Mouse (Mus musculus) liver, embryonic 16.5 days (tissue): ENCODE results near the gene Rcn1. TPM values are rescaled to one million over a fixed set of nuclear protein-coding genes. Genes with fewer than 3 reads are reported as not detected.
A peak's percentile ranks its signal among the peaks of the same experiment; 100 is the strongest.

ENCODE experiments used
- ATAC-seq: fragments of 200-750 bp; cut with Nextera tagmentation; 2 replicates; pipeline ENCODE4 v1.8.0; 2017; ENCODE audit warnings: low read depth, mild to moderate bottlenecking, moderate number of reproducible peaks, moderate library complexity
- H3K27ac ChIP-seq: fragments of 300-500 bp; sonication (generic); 2 replicates; pipeline ENCODE4 v1.5.1; 2014; ENCODE audit warnings: mild to moderate bottlenecking, low read length
- H3K27me3 ChIP-seq: fragments of 300-500 bp; sonication (generic); 2 replicates; pipeline ENCODE4 v1.6.1; 2014; ENCODE audit warnings: low read depth, low read length, mixed read lengths; ENCODE audit not compliant: control insufficient read depth, insufficient read depth
- H3K36me3 ChIP-seq: fragments of 300-500 bp; sonication (generic); 2 replicates; pipeline ENCODE4 v1.6.1; 2014; ENCODE audit warnings: mild to moderate bottlenecking; ENCODE audit not compliant: control insufficient read depth, insufficient read depth
- H3K4me1 ChIP-seq: fragments of 300-500 bp; sonication (generic); 2 replicates; pipeline ENCODE4 v1.6.1; 2014; ENCODE audit warnings: low read depth, low read length, mixed read lengths; ENCODE audit not compliant: control insufficient read depth
- H3K4me2 ChIP-seq: fragments of 300-500 bp; sonication (generic); 2 replicates; pipeline ENCODE4 v1.6.1; 2014; ENCODE audit warnings: low read depth, low read length, mixed read lengths
- H3K4me3 ChIP-seq: fragments of 300-500 bp; sonication (generic); 2 replicates; pipeline ENCODE4 v1.5.1; 2014; ENCODE audit warnings: low read depth, mild to moderate bottlenecking, low read length
- H3K9ac ChIP-seq: fragments of 300-500 bp; sonication (generic); 2 replicates; pipeline ENCODE4 v1.6.1; 2014; ENCODE audit warnings: low read depth, low read length
- H3K9me3 ChIP-seq: fragments of 300-500 bp; sonication (generic); replicated peaks from 2 replicates; pipeline ENCODE4 v1.6.1; 2016; ENCODE audit warnings: low read length; ENCODE audit not compliant: control insufficient read depth
- WGBS: fragments of 180-500 bp; shearing (Covaris S2); extraction: QIAGEN DNeasy Blood & Tissue Kit; methylation state at CpG from one replicate; pipeline ENCODE4 v1.1.7; 2014; ENCODE audit not compliant: insufficient replicate concordance; 5-methylcytosine and 5-hydroxymethylcytosine counted together
- polyA plus RNA-seq: library from polyadenylated mRNA; unstranded; fragments of >200 nt; fragmentation: Nextera tagmentation; extraction: Ambion mirVana; gene quantifications from 2 replicates; pipeline ENCODE4 v1.2.1, GENCODE M21; 2015

The Rcn1 gene
- 13.8 and 14.2 TPM in 2 replicates for polyA plus RNA-seq

- no peaks in the 10 kb centered on the region for H3K36me3 ChIP-seq
- H3K27ac ChIP-seq: peak within 1 kb of the TSS; percentile 73
- peak within 1 kb of the TSS; percentile 72 for H3K9ac ChIP-seq
- H3K9me3 ChIP-seq: no peaks in the 10 kb centered on the region
- peak within 1 kb of the TSS; percentile 75 for H3K4me3 ChIP-seq
- no peaks in the 10 kb centered on the region for H3K27me3 ChIP-seq
- peaks cover 21% of the 10 kb centered on the region for H3K4me1 ChIP-seq
- under 1% methylated on average over 47 of the region's 57 CpGs for WGBS
- H3K4me2 ChIP-seq: peak within 1 kb of the TSS; percentile 88
- ATAC-seq: peak; percentile 85
Measured at GRCm38 (mm10) chr2:105399085-105399891, at the start of gene Rcn1. Gene Rcn1, minus strand, starts transcription at chr2:105399319.

DNA sequence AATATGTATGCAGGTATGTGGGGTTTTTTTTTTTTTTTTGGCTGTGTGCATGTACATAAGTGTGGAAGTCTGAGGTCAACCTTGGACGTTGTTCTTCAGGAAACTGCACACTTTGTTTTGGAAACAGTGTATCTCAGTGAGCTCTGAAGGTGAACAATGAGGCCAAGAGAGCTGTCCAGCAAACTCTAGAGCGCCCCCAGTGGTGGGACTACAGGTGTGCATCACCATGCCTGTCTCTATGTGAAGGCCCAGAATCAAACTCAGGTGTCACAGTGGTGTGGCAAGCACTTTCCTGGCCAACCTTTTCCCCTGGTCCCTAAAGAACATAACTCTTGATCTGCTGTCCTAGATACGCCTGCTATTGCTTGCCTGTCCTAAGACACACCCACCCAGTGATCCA lies 45.0 kb upstream of the Rcn1 start:
- Histone ChIP-seq H3K27me3 (no peaks in the 10 kb centered on the region), H3K9ac (no peak overlapping the region), H3K9me3 (no peaks in the 10 kb centered on the region), H3K4me3 (no peak overlapping the region), H3K4me1 (no peaks in the 10 kb centered on the region), H3K27ac (no peak overlapping the region), H3K4me2 (no peak overlapping the region), H3K36me3 (no peaks in the 10 kb centered on the region)
- 19% methylated on average over 3 of the region's 3 CpGs for WGBS
- no peak for ATAC-seq

DNA sequence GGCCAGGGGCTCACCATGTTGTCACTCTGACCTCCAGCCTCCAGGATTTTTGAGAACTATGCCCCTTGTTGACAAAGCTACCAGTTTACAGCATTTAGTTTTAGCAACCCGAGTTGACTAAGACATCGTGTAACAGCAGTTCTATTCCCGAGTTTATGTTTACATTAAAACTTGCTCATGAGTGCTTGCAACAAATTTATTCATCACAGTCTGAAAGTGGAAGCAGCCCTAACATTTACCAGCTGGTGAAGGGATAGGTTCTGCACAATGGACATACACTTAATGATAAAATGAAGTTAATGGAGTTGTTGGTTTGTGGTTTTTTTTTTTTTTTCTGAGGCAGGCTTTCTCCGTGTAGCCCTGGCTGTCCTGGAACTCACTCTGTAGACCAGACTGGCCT lies 39.9 kb upstream of the Rcn1 start:
- ATAC-seq: no peak
- H3K9me3 ChIP-seq: no peaks in the 10 kb centered on the region
- H3K27me3 ChIP-seq: no peaks in the 10 kb centered on the region
- no peak overlapping the region for H3K27ac ChIP-seq
- H3K36me3 ChIP-seq: no peaks in the 10 kb centered on the region
- no peak overlapping the region for H3K4me3 ChIP-seq
- WGBS: 51% methylated on average over 4 of the region's 4 CpGs
- H3K4me1 ChIP-seq: no peaks in the 10 kb centered on the region
- no peak overlapping the region for H3K9ac ChIP-seq
- no peak overlapping the region for H3K4me2 ChIP-seq

GRCm38 (mm10) chr2:105438525-105438924 lies 39.4 kb upstream of the Rcn1 start:
- Histone ChIP-seq H3K4me2 (no peak overlapping the region), H3K9me3 (no peaks in the 10 kb centered on the region), H3K36me3 (no peaks in the 10 kb centered on the region), H3K27ac (no peak overlapping the region), H3K27me3 (no peaks in the 10 kb centered on the region), H3K9ac (no peak overlapping the region), H3K4me3 (no peak overlapping the region), H3K4me1 (no peaks in the 10 kb centered on the region)
- WGBS: 64% methylated on average over 2 of the region's 2 CpGs
- ATAC-seq: no peak

DNA sequence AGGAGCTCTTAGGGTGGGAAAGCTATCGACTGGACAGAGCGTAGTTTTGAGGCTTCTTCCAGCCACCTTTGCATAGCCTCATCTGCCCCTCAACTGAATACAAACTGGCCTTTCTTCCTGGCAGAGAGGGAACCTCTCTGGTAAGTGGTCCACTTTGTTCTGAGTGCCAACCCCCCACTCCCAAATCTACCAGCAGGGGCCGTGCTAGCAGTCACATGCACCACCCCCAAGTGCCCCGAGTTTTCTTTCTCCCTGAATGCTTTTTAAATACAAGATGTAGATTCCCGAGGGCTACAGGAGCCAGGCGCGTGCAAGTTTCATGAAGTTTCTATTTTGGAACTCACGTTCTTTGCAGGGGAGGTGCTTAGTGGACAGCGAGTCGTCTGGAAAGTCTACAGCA lies 33.8 kb upstream of the Rcn1 start:
- no peaks in the 10 kb centered on the region for H3K9me3 ChIP-seq
- no peak overlapping the region for H3K9ac ChIP-seq
- no peaks in the 10 kb centered on the region for H3K36me3 ChIP-seq
- peaks cover under 1% of the 10 kb centered on the region for H3K4me1 ChIP-seq
- WGBS: 14% methylated on average over 10 of the region's 10 CpGs
- no peaks in the 10 kb centered on the region for H3K27me3 ChIP-seq
- ATAC-seq: no peak
- no peak overlapping the region for H3K4me3 ChIP-seq
- 0 out of 2 replicates have a peak overlapping the region, but pooled peaks have one; percentile 6 for H3K4me2 ChIP-seq
- no peak overlapping the region for H3K27ac ChIP-seq

GRCm38 (mm10) chr2:105430373-105430772 lies 31.3 kb upstream of the Rcn1 start:
- Histone ChIP-seq H3K9me3 (no peaks in the 10 kb centered on the region), H3K27me3 (no peaks in the 10 kb centered on the region), H3K9ac (no peak overlapping the region), H3K36me3 (no peaks in the 10 kb centered on the region), H3K27ac (no peak overlapping the region), H3K4me3 (no peak overlapping the region), H3K4me1 (peaks cover 6% of the 10 kb centered on the region), H3K4me2 (no peak overlapping the region)
- 29% methylated on average over 5 of the region's 5 CpGs for WGBS
- ATAC-seq: no peak

GRCm38 (mm10) chr2:105429899-105430298 lies 30.8 kb upstream of the Rcn1 start:
- no peak overlapping the region for H3K4me3 ChIP-seq
- no peaks in the 10 kb centered on the region for H3K9me3 ChIP-seq
- no peak overlapping the region for H3K27ac ChIP-seq
- WGBS: 40% methylated on average over 6 of the region's 6 CpGs
- no peak for ATAC-seq
- no peaks in the 10 kb centered on the region for H3K36me3 ChIP-seq
- no peaks in the 10 kb centered on the region for H3K27me3 ChIP-seq
- H3K4me2 ChIP-seq: no peak overlapping the region
- peaks cover 6% of the 10 kb centered on the region for H3K4me1 ChIP-seq
- H3K9ac ChIP-seq: no peak overlapping the region

GRCm38 (mm10) chr2:105428467-105428866 lies 29.3 kb upstream of the Rcn1 start:
- no peak overlapping the region for H3K9ac ChIP-seq
- 26% methylated on average over 6 of the region's 6 CpGs for WGBS

GRCm38 (mm10) chr2:105428029-105428428 lies 28.9 kb upstream of the Rcn1 start:
- Histone ChIP-seq H3K4me1 (peaks cover 6% of the 10 kb centered on the region), H3K4me2 (peak overlapping the region; percentile 47), H3K4me3 (no peak overlapping the region), H3K27ac (no peak overlapping the region), H3K9me3 (no peaks in the 10 kb centered on the region), H3K9ac (no peak overlapping the region), H3K27me3 (no peaks in the 10 kb centered on the region), H3K36me3 (no peaks in the 10 kb centered on the region)
- under 1% methylated on average over 12 of the region's 12 CpGs for WGBS
- no peak for ATAC-seq

More at GRCm38 (mm10) chr2:105428467-105428866, 29.3 kb upstream of the Rcn1 start:
- Histone ChIP-seq H3K27me3 (no peaks in the 10 kb centered on the region), H3K4me3 (no peak overlapping the region), H3K4me2 (no peak overlapping the region), H3K27ac (no peak overlapping the region), H3K9me3 (no peaks in the 10 kb centered on the region), H3K36me3 (no peaks in the 10 kb centered on the region), H3K4me1 (peaks cover 6% of the 10 kb centered on the region)
- ATAC-seq: no peak
